Mouse (Mus musculus): ENCODE data around the gene Wdhd1. TPM values are rescaled to one million over a fixed set of nuclear protein-coding genes. Genes with fewer than 3 reads are reported as not detected.

Wdhd1 gene
- polyA plus RNA-seq, 1 experiment from 2014 or later: 22.0 TPM

DNA sequence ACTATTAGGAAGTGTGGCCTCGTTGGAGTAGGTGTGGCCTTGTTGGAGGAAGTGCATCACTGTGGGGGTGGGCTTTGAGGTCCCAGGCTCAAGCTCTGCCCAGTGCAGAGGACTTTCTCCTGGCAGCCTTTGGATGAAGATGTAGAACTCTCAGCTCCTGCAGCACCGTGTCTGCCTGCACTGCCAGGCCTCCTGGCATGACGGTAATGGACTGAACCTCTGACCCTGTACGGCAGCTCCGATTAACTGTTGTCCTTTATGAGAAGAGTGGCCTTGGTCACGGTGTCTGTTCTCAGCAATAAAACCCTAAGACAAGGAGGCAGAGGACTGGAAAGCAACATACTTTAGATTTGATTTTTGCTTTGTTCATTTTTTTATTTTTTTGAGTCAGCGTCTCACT, 40.2 kb downstream of the Wdhd1 start:
- 91% methylated on average over 7 of the region's 7 CpGs for WGBS
- no peak for DNase-seq (ENCODE audit: low spot score)

DNA sequence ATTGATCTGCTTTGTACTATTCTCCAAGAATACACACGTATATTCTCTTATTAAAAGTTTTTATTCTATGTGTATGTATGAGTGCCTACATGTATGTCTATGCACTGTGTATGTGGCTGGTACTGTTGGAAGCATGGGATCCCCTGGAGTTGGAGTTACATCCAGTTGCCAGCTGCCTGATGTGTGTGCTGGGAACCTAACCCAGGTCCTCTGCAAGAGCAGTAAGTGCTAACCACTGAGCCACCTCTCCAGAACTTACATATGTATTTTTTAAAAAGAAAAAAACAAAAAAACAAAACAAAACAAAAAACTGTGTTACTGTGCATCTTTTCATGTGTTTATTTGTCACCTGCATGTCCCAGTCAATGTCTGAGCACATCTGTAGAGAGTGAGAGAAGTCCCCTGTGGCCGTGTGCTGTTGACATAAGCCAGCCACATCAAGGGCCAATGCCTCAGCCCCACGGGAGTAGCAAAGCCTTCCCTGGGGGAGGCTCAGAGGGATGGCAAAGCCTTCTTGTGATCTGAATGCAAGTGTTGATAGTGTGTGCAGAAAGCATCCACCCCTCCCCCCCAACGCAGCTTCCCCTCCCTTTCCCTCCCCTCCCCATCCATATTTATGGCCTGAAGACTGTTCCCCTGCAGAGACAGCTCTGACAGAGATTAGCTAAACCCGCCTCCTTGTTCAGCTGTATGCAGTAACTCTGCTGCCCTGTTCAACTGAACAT, 42.0 kb downstream of the Wdhd1 start:
- H3K4me1 ChIP-seq (ENCODE audit: control insufficient read depth, insufficient read depth, low read length): no peaks in the 10 kb centered on the region
- no peak for ATAC-seq (ENCODE audit: low read depth)
- no peak for DNase-seq (ENCODE audit: low spot score)
- no peaks in the 10 kb centered on the region for H3K27me3 ChIP-seq (replicated peaks; ENCODE audit: control insufficient read depth, insufficient read depth, low read length)
- 0 out of 2 replicates have a peak, but pooled peaks cover 3% of the 10 kb centered on the region for H3K9me3 ChIP-seq (ENCODE audit: control insufficient read depth, low read length)
- 74% methylated on average over 5 of the region's 5 CpGs for WGBS
- no peak overlapping the region for H3K9ac ChIP-seq (ENCODE audit: low read depth, low read length)
- H3K4me2 ChIP-seq (ENCODE audit: low read depth, low read length): no peak overlapping the region
- H3K36me3 ChIP-seq (ENCODE audit: control insufficient read depth, insufficient read depth, low read length): no peaks in the 10 kb centered on the region
- no peak overlapping the region for H3K4me3 ChIP-seq (ENCODE audit: low read depth, low read length)
- H3K27ac ChIP-seq (replicated peaks; ENCODE audit: low read depth, low read length): no peak overlapping the region

More for the DNA sequence above, 40.2 kb downstream of the Wdhd1 start:
- H3K4me1 ChIP-seq (ENCODE audit: control insufficient read depth, insufficient read depth, low read length): no peaks in the 10 kb centered on the region
- H3K4me2 ChIP-seq (ENCODE audit: low read depth, low read length): no peak overlapping the region
- no peak overlapping the region for H3K27ac ChIP-seq (replicated peaks; ENCODE audit: low read depth, low read length)
- no peak overlapping the region for H3K9ac ChIP-seq (ENCODE audit: low read depth, low read length)
- ATAC-seq (ENCODE audit: low read depth): no peak
- peaks cover 7% of the 10 kb centered on the region; the same call in 1 of the 2 replicates for H3K36me3 ChIP-seq (ENCODE audit: control insufficient read depth, insufficient read depth, low read length)
- H3K9me3 ChIP-seq (ENCODE audit: control insufficient read depth, low read length): 0 out of 2 replicates have a peak, but pooled peaks cover 3% of the 10 kb centered on the region
- H3K4me3 ChIP-seq (ENCODE audit: low read depth, low read length): no peak overlapping the region
- H3K27me3 ChIP-seq (replicated peaks; ENCODE audit: control insufficient read depth, insufficient read depth, low read length): no peaks in the 10 kb centered on the region

GRCm38 (mm10) chr14:47234032-47234431, 42.6 kb downstream of the Wdhd1 start:
- Histone ChIP-seq H3K9me3 (ENCODE audit: control insufficient read depth, low read length) (0 out of 2 replicates have a peak, but pooled peaks cover 3% of the 10 kb centered on the region), H3K4me2 (ENCODE audit: low read depth, low read length) (no peak overlapping the region), H3K4me3 (ENCODE audit: low read depth, low read length) (no peak overlapping the region), H3K9ac (ENCODE audit: low read depth, low read length) (no peak overlapping the region), H3K27ac (replicated peaks; ENCODE audit: low read depth, low read length) (no peak overlapping the region), H3K27me3 (replicated peaks; ENCODE audit: control insufficient read depth, insufficient read depth, low read length) (no peaks in the 10 kb centered on the region), H3K36me3 (ENCODE audit: control insufficient read depth, insufficient read depth, low read length) (no peaks in the 10 kb centered on the region), H3K4me1 (ENCODE audit: control insufficient read depth, insufficient read depth, low read length) (no peaks in the 10 kb centered on the region)
- WGBS: 88% methylated on average over 3 of the region's 3 CpGs
- DNase-seq (ENCODE audit: low spot score) (no peak), ATAC-seq (ENCODE audit: low read depth) (no peak)

- no peak for DNase-seq (ENCODE audit: low spot score)
- Histone ChIP-seq H3K4me1 (ENCODE audit: control insufficient read depth, insufficient read depth, low read length) (no peaks in the 10 kb centered on the region), H3K9me3 (ENCODE audit: control insufficient read depth, low read length) (0 out of 2 replicates have a peak, but pooled peaks cover 3% of the 10 kb centered on the region), H3K4me3 (ENCODE audit: low read depth, low read length) (no peak overlapping the region), H3K27me3 (replicated peaks; ENCODE audit: control insufficient read depth, insufficient read depth, low read length) (no peaks in the 10 kb centered on the region), H3K4me2 (ENCODE audit: low read depth, low read length) (no peak overlapping the region), H3K27ac (replicated peaks; ENCODE audit: low read depth, low read length) (no peak overlapping the region), H3K9ac (ENCODE audit: low read depth, low read length) (no peak overlapping the region), H3K36me3 (ENCODE audit: control insufficient read depth, insufficient read depth, low read length) (no peaks in the 10 kb centered on the region)
- no peak for ATAC-seq (ENCODE audit: low read depth)
- 66% methylated on average over 2 of the region's 2 CpGs for WGBS
Observed at GRCm38 (mm10) chr14:47233602-47234001, 43.1 kb downstream of the Wdhd1 start.

GRCm38 (mm10) chr14:47229796-47230376, 46.8 kb downstream of the Wdhd1 start:
- no peak overlapping the region for H3K4me2 ChIP-seq (ENCODE audit: low read depth, low read length)
- ATAC-seq (ENCODE audit: low read depth): no peak
- no peaks in the 10 kb centered on the region for H3K27me3 ChIP-seq (replicated peaks; ENCODE audit: control insufficient read depth, insufficient read depth, low read length)
- DNase-seq (ENCODE audit: low spot score): peak; percentile 48
- WGBS: 72% methylated on average over 11 of the region's 11 CpGs
- no peak overlapping the region for H3K27ac ChIP-seq (replicated peaks; ENCODE audit: low read depth, low read length)
- no peaks in the 10 kb centered on the region for H3K9me3 ChIP-seq (ENCODE audit: control insufficient read depth, low read length)
- H3K9ac ChIP-seq (ENCODE audit: low read depth, low read length): no peak overlapping the region
- H3K36me3 ChIP-seq (ENCODE audit: control insufficient read depth, insufficient read depth, low read length): no peaks in the 10 kb centered on the region
- no peak overlapping the region for H3K4me3 ChIP-seq (ENCODE audit: low read depth, low read length)
- no peaks in the 10 kb centered on the region for H3K4me1 ChIP-seq (ENCODE audit: control insufficient read depth, insufficient read depth, low read length)

DNA sequence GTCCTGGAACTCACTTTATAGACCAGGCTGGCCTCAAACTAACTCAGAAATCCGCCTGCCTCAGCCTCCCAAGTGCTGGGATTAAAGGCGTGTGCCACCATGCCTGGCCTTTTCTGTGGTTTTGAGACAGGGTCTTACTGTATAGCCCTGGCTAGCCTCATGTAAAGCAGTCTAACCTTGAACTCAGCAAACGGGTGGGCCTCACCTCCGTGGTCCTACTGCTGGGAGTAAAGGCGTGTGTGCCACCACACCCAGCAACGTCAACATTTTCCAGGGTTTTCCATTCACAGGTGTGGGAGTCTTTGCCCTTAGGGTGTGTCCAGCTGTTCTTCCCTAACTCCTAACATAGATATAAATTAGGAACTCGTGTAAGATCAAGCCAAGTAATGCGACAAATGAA, 50.7 kb downstream of the Wdhd1 start:
- ATAC-seq (ENCODE audit: low read depth): no peak
- Histone ChIP-seq H3K4me2 (ENCODE audit: low read depth, low read length) (no peak overlapping the region), H3K36me3 (ENCODE audit: control insufficient read depth, insufficient read depth, low read length) (no peaks in the 10 kb centered on the region)

GRCm38 (mm10) chr14:47224476-47225325, 52.0 kb downstream of the Wdhd1 start:
- ATAC-seq (ENCODE audit: low read depth) (no peak), DNase-seq (ENCODE audit: low spot score) (peak; percentile 69)
- no peak overlapping the region for H3K9ac ChIP-seq (ENCODE audit: low read depth, low read length)
- no peaks in the 10 kb centered on the region for H3K4me1 ChIP-seq (ENCODE audit: control insufficient read depth, insufficient read depth, low read length)
- no peak overlapping the region for H3K27ac ChIP-seq (replicated peaks; ENCODE audit: low read depth, low read length)
- no peaks in the 10 kb centered on the region for H3K9me3 ChIP-seq (ENCODE audit: control insufficient read depth, low read length)
- no peaks in the 10 kb centered on the region for H3K36me3 ChIP-seq (ENCODE audit: control insufficient read depth, insufficient read depth, low read length)
- no peaks in the 10 kb centered on the region for H3K27me3 ChIP-seq (replicated peaks; ENCODE audit: control insufficient read depth, insufficient read depth, low read length)
- 70% methylated on average over 10 of the region's 10 CpGs for WGBS
- no peak overlapping the region for H3K4me3 ChIP-seq (ENCODE audit: low read depth, low read length)
- no peak overlapping the region for H3K4me2 ChIP-seq (ENCODE audit: low read depth, low read length)

More for the DNA sequence above, 50.7 kb downstream of the Wdhd1 start:
- no peak overlapping the region for H3K27ac ChIP-seq (replicated peaks; ENCODE audit: low read depth, low read length)
- H3K4me3 ChIP-seq (ENCODE audit: low read depth, low read length): no peak overlapping the region
- no peak for DNase-seq (ENCODE audit: low spot score)
- no peak overlapping the region for H3K9ac ChIP-seq (ENCODE audit: low read depth, low read length)
- no peaks in the 10 kb centered on the region for H3K9me3 ChIP-seq (ENCODE audit: control insufficient read depth, low read length)
- no peaks in the 10 kb centered on the region for H3K4me1 ChIP-seq (ENCODE audit: control insufficient read depth, insufficient read depth, low read length)
- H3K27me3 ChIP-seq (replicated peaks; ENCODE audit: control insufficient read depth, insufficient read depth, low read length): no peaks in the 10 kb centered on the region
- WGBS: 94% methylated on average over 8 of the region's 8 CpGs

- 73% methylated on average over 11 of the region's 11 CpGs for WGBS
- no peak overlapping the region for H3K4me2 ChIP-seq (ENCODE audit: low read depth, low read length)
- H3K27me3 ChIP-seq (replicated peaks; ENCODE audit: control insufficient read depth, insufficient read depth, low read length): no peaks in the 10 kb centered on the region
- DNase-seq (ENCODE audit: low spot score) (no peak), ATAC-seq (ENCODE audit: low read depth) (no peak)
- H3K27ac ChIP-seq (replicated peaks; ENCODE audit: low read depth, low read length): no peak overlapping the region
- no peak overlapping the region for H3K9ac ChIP-seq (ENCODE audit: low read depth, low read length)
- H3K4me3 ChIP-seq (ENCODE audit: low read depth, low read length): no peak overlapping the region
- H3K9me3 ChIP-seq (ENCODE audit: control insufficient read depth, low read length): no peaks in the 10 kb centered on the region
- H3K4me1 ChIP-seq (ENCODE audit: control insufficient read depth, insufficient read depth, low read length): no peaks in the 10 kb centered on the region
- H3K36me3 ChIP-seq (ENCODE audit: control insufficient read depth, insufficient read depth, low read length): no peaks in the 10 kb centered on the region
Observed at GRCm38 (mm10) chr14:47222631-47223450, 53.8 kb downstream of the Wdhd1 start.

All from embryonic facial prominence, embryonic 14.5 days (tissue).